Mouse (Mus musculus) liver, embryonic 14.5 days (tissue): ENCODE results near the gene Purb. TPM values are rescaled to one million over a fixed set of nuclear protein-coding genes. Genes with fewer than 3 reads are reported as not detected.
A peak's percentile ranks its signal among the peaks of the same experiment; 100 is the strongest.

Experiments used
- ATAC-seq: fragments of 200-750 bp; cut with Nextera tagmentation; 2 replicates; pipeline ENCODE4 v1.8.0; 2017; ENCODE audit warnings: moderate number of reproducible peaks, mild to moderate bottlenecking, moderate library complexity; ENCODE audit not compliant: insufficient read depth
- DNase-seq, 3 experiments: peaks; one replicate each; pipeline ENCODE4 v3.0.0-alpha.2; 2012 to 2013; ENCODE audit warnings: low read depth in 3 of 3, low spot score in 3 of 3
- H3K27ac ChIP-seq: fragments of 300-500 bp; sonication (generic); 2 replicates; pipeline ENCODE4 v1.5.1; 2014; ENCODE audit warnings: moderate library complexity, mild to moderate bottlenecking, control low read depth, inconsistent platforms
- H3K27me3 ChIP-seq: fragments of 300-500 bp; sonication (generic); 2 replicates; pipeline ENCODE4 v1.6.1; 2014; ENCODE audit warnings: mild to moderate bottlenecking, low read length, moderate library complexity; ENCODE audit not compliant: control insufficient read depth, insufficient read depth
- H3K36me3 ChIP-seq: fragments of 300-500 bp; sonication (generic); replicated peaks from 2 replicates; pipeline ENCODE4 v1.6.1; 2014; ENCODE audit warnings: low read depth; ENCODE audit not compliant: control insufficient read depth, insufficient read depth
- H3K4me1 ChIP-seq, 2 experiments: fragments of 200-500 bp in 1 of 2; fragments of 300-500 bp in 1 of 2; sonication (generic) in 1 of 2; replicated peaks; 2 replicates each; pipeline ENCODE4 v1.6.1; 2012 to 2014; ENCODE audit warnings: antibody characterized with exemption in 1 of 2, inconsistent platforms in 1 of 2, low read length in 1 of 2; ENCODE audit not compliant: control insufficient read depth in 2 of 2, insufficient read depth in 2 of 2
- H3K4me2 ChIP-seq: fragments of 300-500 bp; sonication (generic); 2 replicates; pipeline ENCODE4 v1.6.1; 2014; ENCODE audit warnings: low read depth, mild to moderate bottlenecking, control low read depth, moderate library complexity
- H3K4me3 ChIP-seq, 2 experiments: fragments of 200-500 bp in 1 of 2; fragments of 300-500 bp in 1 of 2; sonication (generic) in 1 of 2; 2 replicates each; pipeline ENCODE4 v1.5.1; 2012 to 2014; ENCODE audit warnings: low read depth in 2 of 2, low read length in 2 of 2, mild to moderate bottlenecking in 2 of 2, control low read depth in 1 of 2, inconsistent platforms in 1 of 2, moderate library complexity in 1 of 2; ENCODE audit not compliant: insufficient read depth in 1 of 2
- H3K9ac ChIP-seq: fragments of 300-500 bp; sonication (generic); replicated peaks from 2 replicates; pipeline ENCODE4 v1.6.1; 2014; ENCODE audit warnings: mild to moderate bottlenecking, control low read depth, moderate library complexity
- H3K9me3 ChIP-seq: fragments of 300-500 bp; sonication (generic); 2 replicates; pipeline ENCODE4 v1.6.1; 2016; ENCODE audit warnings: low read length, mixed read lengths; ENCODE audit not compliant: control insufficient read depth
- CTCF ChIP-seq: IDR thresholded peaks from 2 replicates; pipeline ENCODE4 v1.5.1; 2016; ENCODE audit warnings: antibody characterized with exemption, low read depth, control low read depth
- EP300 ChIP-seq: IDR thresholded peaks from 2 replicates; pipeline ENCODE4 v1.6.1; 2016; ENCODE audit warnings: antibody characterized with exemption, low read depth
- WGBS: fragments of 180-500 bp; shearing (Covaris S2); extraction: QIAGEN DNeasy Blood & Tissue Kit; methylation state at CpG from one replicate; pipeline ENCODE4 v1.1.7; 2014; ENCODE audit not compliant: insufficient replicate concordance; 5-methylcytosine and 5-hydroxymethylcytosine counted together
- polyA plus RNA-seq, 2 experiments: library from polyadenylated mRNA; depleted of rRNA in 1 of 2; stranded (reverse) in 1 of 2; unstranded in 1 of 2; fragments of >200 nt; fragmentation: Nextera tagmentation in 1 of 2; extraction: Ambion mirVana in 1 of 2; gene quantifications; 2 replicates each; pipeline versions ENCODE4 v1.2.1 to v1.2.3; 2012 to 2014

Purb gene
- polyA plus RNA-seq, 2 experiments = 6.2 TPM

DNA sequence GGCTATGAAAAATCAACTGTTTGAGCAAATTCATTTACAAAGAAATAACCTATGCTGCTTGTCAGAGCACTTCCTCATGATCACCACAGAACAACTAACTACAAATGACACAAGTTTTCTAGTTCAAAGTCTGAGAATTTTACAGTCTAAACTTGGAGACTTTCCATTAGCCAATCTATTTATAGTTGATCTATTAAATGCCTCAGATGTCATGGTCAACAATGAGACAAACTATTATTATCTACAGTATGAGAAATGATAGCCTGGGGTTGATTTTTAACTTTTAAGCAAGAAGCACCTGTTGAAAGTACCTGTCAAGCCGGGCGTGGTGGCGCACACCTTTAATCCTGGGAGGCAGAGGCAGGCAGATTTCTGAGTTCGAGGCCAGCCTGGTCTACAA is 33.2 kb downstream of the Purb start:
- Histone ChIP-seq H3K4me3 (peak overlapping the region; percentile 21 to 97; a peak in 3 of 4 replicates), H3K4me2 (peak overlapping the region; percentile 70), H3K4me1 (peaks cover 7 to 9% of the 10 kb centered on the region in 2 experiments), H3K27me3 (no peaks in the 10 kb centered on the region), H3K27ac (no peak overlapping the region), H3K36me3 (peaks cover 26% of the 10 kb centered on the region), H3K9ac (peak overlapping the region; percentile 97; the same call in 1 of the 2 replicates), H3K9me3 (no peaks in the 10 kb centered on the region)
- DNase-seq (no peak), ATAC-seq (no peak)
- no peak for TF ChIP-seq CTCF
- no peak for TF ChIP-seq EP300
- WGBS = 83% methylated on average over 4 of the region's 4 CpGs

- no peak overlapping the region for H3K9ac ChIP-seq
- H3K4me2 ChIP-seq = no peak overlapping the region
- peaks cover 44% of the 10 kb centered on the region for H3K36me3 ChIP-seq
- H3K27ac ChIP-seq = no peak overlapping the region
- H3K9me3 ChIP-seq = no peaks in the 10 kb centered on the region
- TF ChIP-seq EP300 (no peak), CTCF (no peak)
- H3K4me1 ChIP-seq = peaks cover 4 to 6% of the 10 kb centered on the region in 2 experiments
- no peak for ATAC-seq
- 90% methylated on average over 4 of the region's 4 CpGs for WGBS
- no peak overlapping the region for H3K4me3 ChIP-seq
- DNase-seq = no peak
- H3K27me3 ChIP-seq = no peaks in the 10 kb centered on the region
Measured at GRCm38 (mm10) chr11:6440171-6440570, 35.5 kb downstream of the Purb start.

- DNase-seq (no peak), ATAC-seq (no peak)
- Histone ChIP-seq H3K4me3 (no peak overlapping the region), H3K27me3 (no peaks in the 10 kb centered on the region), H3K4me1 (peaks cover 0 to 2% of the 10 kb centered on the region in 2 experiments; a peak in 2 of 4 replicates), H3K27ac (no peak overlapping the region), H3K4me2 (no peak overlapping the region), H3K9me3 (no peaks in the 10 kb centered on the region), H3K9ac (no peak overlapping the region), H3K36me3 (peaks cover 68% of the 10 kb centered on the region)
- WGBS = 88% methylated on average over 2 of the region's 2 CpGs
- TF ChIP-seq EP300 = no peak
- TF ChIP-seq CTCF = no peak
Measured at GRCm38 (mm10) chr11:6437667-6438066, 38.0 kb downstream of the Purb start.

DNA sequence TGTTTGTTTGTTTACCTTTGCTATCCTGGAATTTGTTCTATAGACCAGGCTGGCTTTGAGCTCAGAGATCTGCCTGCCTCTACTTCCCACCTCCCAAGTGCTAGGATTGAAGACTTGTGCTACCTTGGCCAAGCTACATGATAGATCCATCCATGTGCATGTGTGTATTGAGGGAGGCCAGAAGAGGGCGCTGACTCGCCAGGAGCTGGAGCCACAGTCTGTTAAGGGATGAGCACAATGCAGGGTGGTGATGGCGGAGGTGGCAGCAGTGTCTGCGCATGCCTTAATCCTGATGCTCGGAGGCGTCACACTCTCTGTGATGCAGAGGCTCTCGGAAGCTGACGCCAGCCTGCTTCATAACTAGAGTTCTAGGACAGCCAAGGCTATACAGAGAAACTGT is 39.3 kb downstream of the Purb start:
- DNase-seq = peak in 1 of 3 experiments; percentile 32
- H3K4me3 ChIP-seq = no peak overlapping the region
- 67% methylated on average over 8 of the region's 8 CpGs for WGBS
- no peaks in the 10 kb centered on the region for H3K27me3 ChIP-seq
- no peak overlapping the region for H3K4me2 ChIP-seq
- H3K27ac ChIP-seq = no peak overlapping the region
- no peaks in the 10 kb centered on the region for H3K4me1 ChIP-seq
- peaks cover 79% of the 10 kb centered on the region for H3K36me3 ChIP-seq
- ATAC-seq = peak; percentile 68
- no peaks in the 10 kb centered on the region for H3K9me3 ChIP-seq
- TF ChIP-seq CTCF (peak; percentile 93), EP300 (no peak)
- no peak overlapping the region for H3K9ac ChIP-seq

DNA sequence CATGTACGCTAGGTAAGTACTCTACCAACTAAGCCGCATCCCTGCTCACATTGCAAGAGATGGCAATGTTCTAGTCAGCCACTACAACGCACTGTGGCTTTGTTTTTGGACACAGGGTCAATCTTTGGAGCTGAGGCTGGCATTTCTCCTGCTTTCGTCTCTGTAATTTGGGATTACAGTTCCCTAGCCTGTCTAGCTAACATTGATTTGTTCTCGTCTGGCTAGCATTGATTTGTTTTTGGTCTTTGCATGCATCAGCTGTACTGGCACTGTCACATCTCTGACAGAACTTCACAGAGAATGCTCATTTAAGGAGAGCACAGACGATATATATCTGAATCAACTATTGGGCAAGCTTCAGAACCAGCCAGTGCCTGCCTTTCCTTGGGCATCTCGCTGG is 45.5 kb downstream of the Purb start:
- no peak overlapping the region for H3K4me3 ChIP-seq
- ATAC-seq (no peak), DNase-seq (no peak)
- peaks cover 91% of the 10 kb centered on the region for H3K36me3 ChIP-seq
- H3K9ac ChIP-seq = no peak overlapping the region
- H3K4me1 ChIP-seq = no peaks in the 10 kb centered on the region
- TF ChIP-seq EP300 (no peak), CTCF (no peak)
- H3K27ac ChIP-seq = no peak overlapping the region
- H3K4me2 ChIP-seq = no peak overlapping the region
- H3K9me3 ChIP-seq = no peaks in the 10 kb centered on the region
- H3K27me3 ChIP-seq = no peaks in the 10 kb centered on the region
- 87% methylated on average over 7 of the region's 7 CpGs for WGBS
